Mouse (Mus musculus) thymus, adult 2 months (tissue): ENCODE measurements around the gene Pdxp. TPM values are rescaled to one million over a fixed set of nuclear protein-coding genes. Genes with fewer than 3 reads are reported as not detected.
"Not testable (repeated sequence)": the region's sequence is repeated elsewhere in the genome, so short reads cannot be mapped to it uniquely, and the experiment has no call there.

Source experiments
- DNase-seq: peaks from one replicate; pipeline ENCODE4 v3.0.0; 2021
- H3K27ac ChIP-seq: fragments of 200-500 bp; 2 replicates; pipeline ENCODE4 v1.5.1; 2012; ENCODE audit warnings: low read length, control low read depth; ENCODE audit not compliant: control insufficient read depth, insufficient read depth
- H3K27me3 ChIP-seq: fragments of 200-500 bp; 2 replicates; pipeline ENCODE4 v1.6.1; 2012; ENCODE audit warnings: mild to moderate bottlenecking, low read length, moderate library complexity, mixed read lengths; ENCODE audit not compliant: control insufficient read depth, insufficient read depth
- H3K36me3 ChIP-seq: fragments of 200-500 bp; 2 replicates; pipeline ENCODE4 v1.6.1; 2012; ENCODE audit warnings: mild to moderate bottlenecking, low read length, moderate library complexity; ENCODE audit not compliant: control insufficient read depth, insufficient read depth
- H3K4me1 ChIP-seq: fragments of 200-500 bp; replicated peaks from 2 replicates; pipeline ENCODE4 v1.6.1; 2012; ENCODE audit warnings: low read length; ENCODE audit not compliant: control insufficient read depth, insufficient read depth
- H3K4me3 ChIP-seq: fragments of 200-500 bp; 2 replicates; pipeline ENCODE4 v1.5.1; 2012; ENCODE audit warnings: mild to moderate bottlenecking, low read length, control low read depth, moderate library complexity; ENCODE audit not compliant: control insufficient read depth, insufficient read depth
- CTCF ChIP-seq: fragments of 200-500 bp; IDR thresholded peaks from 2 replicates; pipeline ENCODE4 v1.5.1; 2012; ENCODE audit warnings: mild to moderate bottlenecking, control low read depth, low read length, moderate library complexity, borderline replicate concordance; ENCODE audit not compliant: control insufficient read depth, poor library complexity, insufficient read depth; ENCODE audit errors: extremely low read depth
- POLR2A ChIP-seq: fragments of 200-500 bp; IDR thresholded peaks from 2 replicates; pipeline ENCODE4 v1.6.1; 2012; ENCODE audit warnings: mild to moderate bottlenecking, low read length, control low read depth, moderate library complexity; ENCODE audit not compliant: control insufficient read depth, poor library complexity, insufficient read depth; ENCODE audit errors: extremely low read depth
- WGBS: fragments of 180-500 bp; shearing (Covaris S2); methylation state at CpG from one replicate; pipeline ENCODE4 v1.1.7; 2018; 5-methylcytosine and 5-hydroxymethylcytosine counted together
- polyA plus RNA-seq: library from polyadenylated mRNA; depleted of rRNA; stranded (reverse); fragments of >200 nt; gene quantifications from 2 replicates; pipeline ENCODE4 v1.2.3, GENCODE M21; 2012

Gene Pdxp
- polyA plus RNA-seq, 1 experiment: 72.0 TPM

DNA sequence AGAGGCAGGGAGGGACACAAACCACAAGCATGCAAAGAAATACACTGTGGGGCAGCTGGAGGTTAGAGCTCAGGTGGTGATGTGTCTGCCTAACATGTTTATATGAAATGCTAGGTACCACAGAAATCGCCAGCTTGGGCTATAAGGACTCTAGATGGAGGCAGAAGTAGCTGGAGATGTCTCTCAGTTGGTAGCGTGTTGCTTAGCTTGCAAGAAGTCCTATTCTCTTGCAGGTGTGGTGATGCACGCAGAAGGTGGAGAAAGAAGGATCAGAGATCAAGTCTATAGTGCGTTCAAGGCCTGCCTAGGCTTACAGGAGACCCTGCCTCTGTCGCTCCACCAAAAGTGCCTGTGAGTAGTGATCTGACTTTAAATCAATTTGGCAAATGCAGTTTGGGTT lies 38.2 kb upstream of the Pdxp start:
- Histone ChIP-seq H3K27ac (no peak overlapping the region), H3K27me3 (no peaks in the 10 kb centered on the region), H3K4me1 (peaks cover 20% of the 10 kb centered on the region), H3K36me3 (no peaks in the 10 kb centered on the region), H3K4me3 (no peak overlapping the region)
- TF ChIP-seq POLR2A (no peak), CTCF (no peak)
- no peak for DNase-seq
- WGBS: 83% methylated on average over 5 of the region's 5 CpGs

DNA sequence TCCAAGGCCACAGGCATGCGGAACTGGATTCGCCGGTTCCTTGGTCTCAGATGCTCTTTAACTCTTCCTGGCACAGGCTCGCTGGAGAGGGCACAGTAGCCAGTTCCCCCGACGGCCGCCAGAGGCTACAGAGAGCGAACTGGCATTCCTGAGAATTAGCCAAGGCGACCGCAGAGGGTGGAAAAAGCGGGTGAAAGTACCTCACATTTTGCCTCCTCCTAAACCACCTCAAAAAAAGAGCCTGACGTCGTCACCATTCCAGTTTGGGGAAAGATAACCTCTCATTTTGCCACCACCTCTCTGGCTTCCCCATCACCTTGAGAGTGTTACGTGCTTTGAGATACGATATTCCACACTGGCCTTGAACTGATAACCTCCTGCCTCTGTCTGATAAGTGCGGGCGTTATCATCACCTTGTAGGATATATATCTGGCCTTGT lies 37.4 kb upstream of the Pdxp start:
- H3K36me3 ChIP-seq: no peaks in the 10 kb centered on the region
- H3K4me1 ChIP-seq: peaks cover 20% of the 10 kb centered on the region
- peak; percentile 74 for DNase-seq
- H3K27ac ChIP-seq: no peak overlapping the region; the same call in 1 of the 2 replicates
- H3K27me3 ChIP-seq: no peaks in the 10 kb centered on the region
- WGBS: 4% methylated on average over 17 of the region's 17 CpGs
- peak overlapping the region; percentile 22 for H3K4me3 ChIP-seq
- TF ChIP-seq CTCF: peak; percentile 82; the same call in 1 of the 2 replicates
- TF ChIP-seq POLR2A: no peak

DNA sequence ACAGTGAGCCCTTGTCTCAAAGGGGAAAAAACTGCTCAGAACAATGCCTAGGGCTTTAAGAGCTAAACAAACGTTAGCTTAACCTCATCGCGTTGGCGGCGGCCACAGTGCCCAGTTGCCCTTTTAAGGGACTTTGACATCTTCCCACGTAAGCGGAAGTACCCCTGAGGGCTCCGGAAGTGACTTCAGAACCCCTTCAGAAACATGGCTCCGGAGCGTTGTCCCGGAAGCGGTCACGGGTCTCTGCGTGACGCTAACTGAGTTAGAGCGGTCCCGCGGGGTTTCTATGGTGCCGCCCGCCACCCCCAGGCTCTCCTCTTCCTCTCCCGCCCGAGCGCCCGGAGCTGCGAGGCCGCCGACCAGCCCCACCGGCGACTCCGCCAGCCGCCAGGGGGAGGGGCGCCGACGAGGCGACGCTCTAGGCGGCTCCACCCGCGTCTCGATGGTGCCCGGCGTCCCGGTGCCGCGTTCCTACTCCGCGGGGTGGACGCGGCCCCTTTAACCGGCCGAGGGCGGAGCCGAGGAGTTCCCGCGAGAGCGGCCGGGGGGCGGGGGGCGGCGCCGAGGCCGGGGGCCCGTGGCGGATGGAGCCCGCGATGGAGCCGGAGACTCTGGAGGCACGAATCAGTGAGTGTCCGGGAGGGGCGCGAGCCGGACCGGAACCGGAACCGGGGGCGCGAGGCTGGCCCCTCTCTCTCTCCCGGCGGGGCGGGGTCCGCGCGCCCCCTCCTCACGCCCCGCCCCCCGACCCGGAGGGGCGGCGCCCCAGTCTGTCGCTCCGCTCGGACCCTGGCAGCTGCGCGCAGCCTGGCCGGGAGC lies 36.5 kb upstream of the Pdxp start, which contains the start of gene Gga1:
TSS of gene Gga1 (plus strand) at position 200 of the 819 bp plus-strand sequence.
- peak; percentile 89 for DNase-seq
- peak within 1 kb of the TSS; percentile 77 for H3K4me3 ChIP-seq
- H3K36me3 ChIP-seq: no peaks in the 10 kb centered on the region
- peak within 1 kb of the TSS; percentile 74 for H3K27ac ChIP-seq
- H3K4me1 ChIP-seq: peaks cover 20% of the 10 kb centered on the region
- H3K27me3 ChIP-seq: no peaks in the 10 kb centered on the region
- WGBS: under 1% methylated on average over 94 of the region's 95 CpGs
- TF ChIP-seq CTCF: peak; percentile 69
- peak; percentile 66 for TF ChIP-seq POLR2A

DNA sequence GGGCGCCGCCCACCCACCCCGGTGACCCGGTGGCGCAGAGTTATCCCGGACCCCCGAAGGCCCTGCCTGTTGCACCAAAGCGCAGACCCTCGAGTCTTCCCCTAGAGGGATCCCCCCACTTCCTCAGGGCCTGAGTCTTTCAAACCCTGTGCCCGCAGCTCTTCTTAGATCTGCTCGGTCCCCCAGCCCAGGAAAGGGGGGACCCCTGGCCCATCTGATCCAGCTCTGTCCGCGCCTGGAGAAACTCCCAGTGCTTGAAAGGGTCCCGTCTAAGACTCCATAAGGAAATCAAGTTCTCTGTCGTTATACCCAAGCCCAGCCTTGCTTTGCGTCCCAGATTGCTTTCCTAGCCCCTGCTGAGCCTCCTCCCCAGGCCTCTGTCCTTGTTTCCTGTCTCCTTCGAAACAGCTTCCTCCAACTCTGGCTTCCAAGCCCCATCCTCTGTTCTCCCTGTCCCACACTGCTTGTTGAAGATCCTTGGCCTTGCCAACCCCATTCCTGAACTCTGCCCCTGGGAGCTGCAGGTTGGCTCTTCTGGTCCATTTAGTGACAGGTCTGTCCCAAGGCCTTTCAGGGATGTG lies 35.8 kb upstream of the Pdxp start:
- Histone ChIP-seq H3K4me3 (peak overlapping the region; percentile 77), H3K27ac (peak overlapping the region; percentile 53; the same call in 1 of the 2 replicates), H3K4me1 (peaks cover 20% of the 10 kb centered on the region), H3K27me3 (no peaks in the 10 kb centered on the region), H3K36me3 (peaks cover 2% of the 10 kb centered on the region)
- TF ChIP-seq POLR2A (no peak), CTCF (no peak)
- under 1% methylated on average over 17 of the region's 17 CpGs for WGBS
- no peak for DNase-seq

DNA sequence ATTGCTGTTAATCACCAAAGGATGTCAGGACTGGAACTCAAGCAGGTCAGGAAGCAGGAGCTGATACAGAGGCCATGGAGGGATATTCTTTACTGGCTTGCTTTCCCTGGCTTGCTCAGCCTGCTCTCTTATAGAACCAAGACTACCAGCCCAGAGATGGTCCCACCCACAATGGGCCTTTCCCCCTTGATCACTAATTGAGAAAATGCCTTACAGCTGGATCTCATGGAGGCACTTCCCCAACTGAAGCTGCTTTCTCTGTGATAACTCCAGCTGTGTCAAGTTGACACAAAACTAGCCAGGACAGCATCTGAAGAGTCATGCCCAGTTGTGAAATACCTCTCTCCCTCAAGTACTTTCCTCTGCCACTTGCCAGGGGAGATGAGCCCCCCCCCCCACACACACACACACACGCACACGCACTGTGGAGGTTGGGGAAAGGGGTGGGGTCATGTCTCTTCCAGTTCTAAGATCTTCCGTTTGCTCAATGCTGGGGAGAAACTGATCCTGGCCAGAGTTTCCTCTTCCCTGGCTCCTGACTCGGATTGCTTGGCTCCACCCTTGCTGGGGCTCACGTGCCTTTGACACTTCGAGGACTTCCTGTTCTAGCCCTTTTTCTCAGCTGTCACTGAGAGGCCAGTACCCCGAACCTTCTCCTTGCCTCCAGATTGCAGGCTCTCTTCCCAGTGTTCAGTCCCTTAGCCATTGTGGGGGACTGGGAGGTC lies 34.8 kb upstream of the Pdxp start:
- 15% methylated on average over 7 of the region's 7 CpGs for WGBS
- Histone ChIP-seq H3K4me1 (peaks cover 20% of the 10 kb centered on the region), H3K36me3 (peaks cover 12% of the 10 kb centered on the region)
- not testable (repeated sequence) for H3K27me3 ChIP-seq, H3K4me3 ChIP-seq, H3K27ac ChIP-seq, DNase-seq

DNA sequence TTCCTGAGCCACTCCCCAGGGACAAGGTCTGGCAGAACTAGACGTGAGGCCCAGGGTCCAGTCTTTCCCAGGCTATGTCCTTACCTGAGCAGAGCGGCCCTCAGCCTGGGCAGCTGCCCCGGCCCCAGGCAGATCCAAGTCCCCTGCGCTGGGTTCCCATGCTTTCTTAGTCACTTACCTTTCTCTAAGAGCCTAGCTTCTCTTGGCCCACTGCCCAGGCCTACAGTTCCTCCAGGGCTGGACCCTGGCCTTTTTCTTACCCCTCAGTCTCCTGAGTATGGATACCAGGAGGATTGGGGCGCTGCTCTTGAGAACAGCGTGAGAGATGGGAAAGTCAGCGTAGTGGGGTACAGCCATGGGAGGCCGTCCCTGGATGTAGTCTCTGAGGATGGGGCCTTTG lies 33.3 kb upstream of the Pdxp start:
- no peak for DNase-seq
- 98% methylated on average over 8 of the region's 8 CpGs for WGBS
- H3K36me3 ChIP-seq: peaks cover 19% of the 10 kb centered on the region

More for the DNA sequence above, 33.3 kb upstream of the Pdxp start:
- TF ChIP-seq CTCF (no peak), POLR2A (no peak)
- Histone ChIP-seq H3K4me3 (no peak overlapping the region), H3K27me3 (no peaks in the 10 kb centered on the region), H3K27ac (no peak overlapping the region), H3K4me1 (peaks cover 20% of the 10 kb centered on the region)
